Mouse (Mus musculus) liver, embryonic 12.5 days (tissue): ENCODE measurements around the gene Tanc1. TPM values are rescaled to one million over a fixed set of nuclear protein-coding genes. Genes with fewer than 3 reads are reported as not detected.

Experiments used
- ATAC-seq: fragments of 200-750 bp; cut with Nextera tagmentation; 2 replicates; pipeline ENCODE4 v1.8.0; 2017; ENCODE audit warnings: moderate number of reproducible peaks, mild to moderate bottlenecking, moderate library complexity
- H3K27ac ChIP-seq: fragments of 300-500 bp; sonication (generic); 2 replicates; pipeline ENCODE4 v1.5.1; 2016; ENCODE audit warnings: mild to moderate bottlenecking
- H3K27me3 ChIP-seq: fragments of 300-500 bp; sonication (generic); replicated peaks from 2 replicates; pipeline ENCODE4 v1.6.1; 2016; ENCODE audit warnings: mild to moderate bottlenecking, moderate library complexity
- H3K36me3 ChIP-seq: fragments of 300-500 bp; sonication (generic); 2 replicates; pipeline ENCODE4 v1.6.1; 2016; ENCODE audit warnings: mild to moderate bottlenecking, moderate library complexity
- H3K4me1 ChIP-seq: fragments of 300-500 bp; sonication (generic); 2 replicates; pipeline ENCODE4 v1.6.1; 2016
- H3K4me2 ChIP-seq: fragments of 300-500 bp; sonication (generic); 2 replicates; pipeline ENCODE4 v1.6.1; 2016; ENCODE audit warnings: mild to moderate bottlenecking, moderate library complexity
- H3K4me3 ChIP-seq: fragments of 300-500 bp; sonication (generic); 2 replicates; pipeline ENCODE4 v1.5.1; 2016; ENCODE audit warnings: mild to moderate bottlenecking, moderate library complexity
- H3K9ac ChIP-seq: fragments of 300-500 bp; sonication (generic); 2 replicates; pipeline ENCODE4 v1.6.1; 2016; ENCODE audit warnings: mild to moderate bottlenecking, moderate library complexity
- H3K9me3 ChIP-seq: fragments of 300-500 bp; sonication (generic); replicated peaks from 2 replicates; pipeline ENCODE4 v1.6.1; 2016; ENCODE audit warnings: mild to moderate bottlenecking, moderate library complexity
- WGBS: fragments of 180-500 bp; shearing (Covaris S2); methylation state at CpG from one replicate; pipeline ENCODE4 v1.1.7; 2016; ENCODE audit not compliant: insufficient replicate concordance; 5-methylcytosine and 5-hydroxymethylcytosine counted together
- polyA plus RNA-seq: library from polyadenylated mRNA; unstranded; fragments of >200 nt; fragmentation: Nextera tagmentation; extraction: Ambion mirVana; gene quantifications from 2 replicates; pipeline ENCODE4 v1.2.1, GENCODE M21; 2016

The Tanc1 gene
- polyA plus RNA-seq, 1 experiment from 2014 or later, result 6.8 TPM

GRCm38 (mm10) chr2:59675270-59675995, 63.6 kb downstream of the Tanc1 start:
- Histone ChIP-seq H3K4me2 (no peak overlapping the region), H3K4me3 (no peak overlapping the region), H3K27ac (0 out of 2 replicates have a peak overlapping the region, but pooled peaks have one; percentile 24), H3K9me3 (no peaks in the 10 kb centered on the region), H3K36me3 (no peaks in the 10 kb centered on the region), H3K27me3 (0 out of 2 replicates have a peak, but pooled peaks cover 3% of the 10 kb centered on the region), H3K9ac (no peak overlapping the region), H3K4me1 (peaks cover 47% of the 10 kb centered on the region)
- 62% methylated on average over 17 of the region's 17 CpGs for WGBS
- peak; percentile 42; the same call in 1 of the 2 replicates for ATAC-seq

GRCm38 (mm10) chr2:59676041-59676440, 64.2 kb downstream of the Tanc1 start:
- no peak for ATAC-seq
- 0 out of 2 replicates have a peak, but pooled peaks cover 3% of the 10 kb centered on the region for H3K27me3 ChIP-seq
- H3K4me2 ChIP-seq, result no peak overlapping the region
- no peaks in the 10 kb centered on the region for H3K9me3 ChIP-seq
- H3K9ac ChIP-seq, result no peak overlapping the region
- 71% methylated on average over 6 of the region's 6 CpGs for WGBS
- no peaks in the 10 kb centered on the region for H3K36me3 ChIP-seq
- H3K4me3 ChIP-seq, result no peak overlapping the region
- peaks cover 46% of the 10 kb centered on the region for H3K4me1 ChIP-seq
- no peak overlapping the region for H3K27ac ChIP-seq

GRCm38 (mm10) chr2:59676442-59676841, 64.6 kb downstream of the Tanc1 start:
- Histone ChIP-seq H3K4me2 (no peak overlapping the region), H3K27ac (peak overlapping the region; percentile 48; the same call in 1 of the 2 replicates), H3K27me3 (0 out of 2 replicates have a peak, but pooled peaks cover 3% of the 10 kb centered on the region), H3K4me3 (no peak overlapping the region), H3K9ac (no peak overlapping the region), H3K4me1 (peaks cover 47% of the 10 kb centered on the region), H3K9me3 (no peaks in the 10 kb centered on the region), H3K36me3 (no peaks in the 10 kb centered on the region)
- no peak for ATAC-seq
- WGBS, result 45% methylated on average over 6 of the region's 6 CpGs

- Histone ChIP-seq H3K4me3 (no peak overlapping the region), H3K4me2 (no peak overlapping the region), H3K36me3 (no peaks in the 10 kb centered on the region), H3K9me3 (no peaks in the 10 kb centered on the region), H3K27ac (no peak overlapping the region), H3K4me1 (peaks cover 32% of the 10 kb centered on the region), H3K27me3 (no peaks in the 10 kb centered on the region), H3K9ac (no peak overlapping the region)
- ATAC-seq, result no peak
- 74% methylated on average over 10 of the region's 10 CpGs for WGBS
Observed at GRCm38 (mm10) chr2:59679424-59680020, 67.7 kb downstream of the Tanc1 start.

- H3K9ac ChIP-seq, result no peak overlapping the region
- no peak overlapping the region for H3K4me2 ChIP-seq
- H3K27me3 ChIP-seq, result no peaks in the 10 kb centered on the region
- H3K27ac ChIP-seq, result no peak overlapping the region
- H3K4me3 ChIP-seq, result no peak overlapping the region
- no peaks in the 10 kb centered on the region for H3K9me3 ChIP-seq
- 28% methylated on average over 5 of the region's 5 CpGs for WGBS
- peaks cover 27% of the 10 kb centered on the region for H3K4me1 ChIP-seq
- H3K36me3 ChIP-seq, result no peaks in the 10 kb centered on the region
- ATAC-seq, result no peak
Observed at GRCm38 (mm10) chr2:59680736-59681135, 68.9 kb downstream of the Tanc1 start.

DNA sequence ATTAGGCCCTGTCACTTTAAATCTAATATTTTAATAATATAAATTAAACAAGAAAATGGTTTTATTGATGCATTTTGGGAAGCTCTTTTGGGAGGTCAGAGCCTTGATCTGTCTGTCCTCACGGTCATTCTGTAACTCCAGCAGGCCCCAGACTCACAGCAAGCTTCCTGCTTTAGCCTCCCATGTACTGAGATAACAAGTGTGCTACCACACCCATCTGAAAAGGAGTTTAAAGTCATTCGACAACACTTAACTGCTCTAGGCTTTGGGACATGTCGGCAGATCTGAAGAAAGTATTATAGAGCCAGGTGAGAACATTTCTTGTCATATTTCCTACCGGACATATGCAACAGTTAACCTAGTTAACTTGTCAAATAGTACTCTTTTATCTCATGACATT, 69.3 kb downstream of the Tanc1 start:
- ATAC-seq, result no peak
- Histone ChIP-seq H3K4me3 (no peak overlapping the region), H3K9ac (no peak overlapping the region), H3K9me3 (no peaks in the 10 kb centered on the region), H3K36me3 (no peaks in the 10 kb centered on the region), H3K4me1 (peaks cover 22% of the 10 kb centered on the region), H3K27me3 (no peaks in the 10 kb centered on the region), H3K27ac (no peak overlapping the region), H3K4me2 (no peak overlapping the region)
- 37% methylated on average over 4 of the region's 4 CpGs for WGBS

DNA sequence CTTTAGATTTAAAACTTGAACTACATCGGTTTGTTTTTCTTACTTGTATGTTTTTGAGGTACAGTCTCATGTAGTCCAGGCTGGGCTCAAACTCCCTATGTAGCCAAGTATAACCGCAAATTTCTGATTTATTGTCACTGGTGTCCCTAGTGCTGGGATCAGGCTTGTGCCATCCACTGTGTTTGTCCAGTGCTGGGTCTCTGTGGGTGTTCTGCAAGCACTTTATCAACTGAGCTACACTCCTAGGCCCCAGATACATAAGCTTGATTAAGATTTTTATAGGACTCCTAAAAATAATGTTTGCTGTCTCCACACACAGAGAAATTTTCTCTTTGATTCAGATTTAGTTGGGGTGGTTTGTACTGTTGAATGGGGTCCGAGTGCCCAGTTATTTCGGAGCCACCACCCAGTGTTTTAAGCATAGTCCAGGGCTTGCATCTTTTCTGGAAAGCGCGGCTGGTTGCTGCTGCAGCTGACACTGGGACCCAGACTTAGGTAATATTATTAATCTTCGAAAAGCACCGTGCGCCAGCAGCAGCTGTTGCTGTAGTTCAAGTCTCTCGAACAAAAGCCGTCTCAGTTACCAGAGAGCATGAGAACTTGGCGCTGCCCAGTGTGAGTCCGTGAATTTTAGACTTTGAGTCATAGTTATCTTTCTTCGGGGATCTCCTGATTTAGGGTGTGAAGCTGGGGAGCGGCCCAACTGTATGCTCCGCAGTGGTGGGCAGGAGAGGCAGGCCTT, 73.2 kb downstream of the Tanc1 start:
- no peaks in the 10 kb centered on the region for H3K27me3 ChIP-seq
- H3K9me3 ChIP-seq, result no peaks in the 10 kb centered on the region
- 78% methylated on average over 16 of the region's 16 CpGs for WGBS
- peaks cover 15% of the 10 kb centered on the region; the same call in 1 of the 2 replicates for H3K4me1 ChIP-seq
- H3K9ac ChIP-seq, result no peak overlapping the region
- no peak overlapping the region for H3K4me2 ChIP-seq
- H3K4me3 ChIP-seq, result no peak overlapping the region
- ATAC-seq, result no peak
- no peaks in the 10 kb centered on the region for H3K36me3 ChIP-seq
- no peak overlapping the region for H3K27ac ChIP-seq

DNA sequence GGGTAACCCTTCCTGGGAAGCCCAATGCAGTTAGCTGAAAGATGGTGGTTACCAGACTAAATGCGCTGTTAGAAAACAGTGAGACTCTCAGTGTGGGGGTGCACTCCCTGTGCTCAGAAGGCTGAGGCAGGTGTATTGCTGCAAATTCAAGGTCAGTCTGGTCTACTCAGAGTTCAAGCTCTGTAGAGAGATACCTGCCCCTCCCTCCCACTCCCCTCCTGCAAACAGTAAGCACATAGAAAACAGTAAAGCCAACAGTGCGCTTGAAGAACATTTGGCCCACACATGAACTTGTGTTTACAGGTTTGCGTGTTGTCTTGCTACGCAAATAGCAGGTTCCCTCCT, 73.7 kb downstream of the Tanc1 start:
- Histone ChIP-seq H3K27me3 (no peaks in the 10 kb centered on the region), H3K4me3 (no peak overlapping the region), H3K4me1 (peaks cover 11% of the 10 kb centered on the region; the same call in 1 of the 2 replicates), H3K9ac (no peak overlapping the region), H3K36me3 (no peaks in the 10 kb centered on the region), H3K4me2 (no peak overlapping the region), H3K27ac (no peak overlapping the region), H3K9me3 (no peaks in the 10 kb centered on the region)
- 83% methylated on average over 4 of the region's 4 CpGs for WGBS
- ATAC-seq, result no peak

- Histone ChIP-seq H3K9me3 (no peaks in the 10 kb centered on the region), H3K4me3 (no peak overlapping the region), H3K4me1 (peaks cover 2% of the 10 kb centered on the region; the same call in 1 of the 2 replicates), H3K27ac (no peak overlapping the region), H3K9ac (no peak overlapping the region), H3K27me3 (no peaks in the 10 kb centered on the region), H3K4me2 (no peak overlapping the region), H3K36me3 (no peaks in the 10 kb centered on the region)
- ATAC-seq, result no peak
- WGBS, result 46% methylated on average over 16 of the region's 16 CpGs
Observed at GRCm38 (mm10) chr2:59688261-59689104, 76.6 kb downstream of the Tanc1 start.

DNA sequence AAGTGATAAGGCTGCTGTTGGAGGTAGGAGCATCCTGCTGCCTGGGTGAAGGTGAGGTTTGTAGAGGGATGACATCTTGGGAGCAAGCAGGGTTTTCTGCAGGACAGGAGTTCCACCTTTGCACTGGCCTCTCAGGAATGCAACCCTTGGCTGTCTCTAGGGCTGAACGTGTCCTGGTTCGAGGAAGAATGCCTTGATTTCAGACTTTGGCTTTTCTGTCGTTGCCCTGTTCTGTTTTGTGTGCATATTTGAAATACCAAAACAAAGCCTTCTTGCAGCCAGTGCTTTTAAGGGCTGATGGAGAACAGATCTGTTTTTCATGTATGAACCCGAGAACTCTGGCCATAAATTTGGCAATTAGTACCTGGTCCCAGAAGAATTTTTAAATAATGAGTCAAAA, 79.3 kb downstream of the Tanc1 start:
- Histone ChIP-seq H3K4me3 (no peak overlapping the region), H3K27ac (no peak overlapping the region), H3K9me3 (no peaks in the 10 kb centered on the region), H3K4me1 (peaks cover 2% of the 10 kb centered on the region; the same call in 1 of the 2 replicates), H3K4me2 (no peak overlapping the region), H3K27me3 (no peaks in the 10 kb centered on the region), H3K36me3 (no peaks in the 10 kb centered on the region), H3K9ac (no peak overlapping the region)
- WGBS, result 59% methylated on average over 4 of the region's 4 CpGs
- ATAC-seq, result no peak

DNA sequence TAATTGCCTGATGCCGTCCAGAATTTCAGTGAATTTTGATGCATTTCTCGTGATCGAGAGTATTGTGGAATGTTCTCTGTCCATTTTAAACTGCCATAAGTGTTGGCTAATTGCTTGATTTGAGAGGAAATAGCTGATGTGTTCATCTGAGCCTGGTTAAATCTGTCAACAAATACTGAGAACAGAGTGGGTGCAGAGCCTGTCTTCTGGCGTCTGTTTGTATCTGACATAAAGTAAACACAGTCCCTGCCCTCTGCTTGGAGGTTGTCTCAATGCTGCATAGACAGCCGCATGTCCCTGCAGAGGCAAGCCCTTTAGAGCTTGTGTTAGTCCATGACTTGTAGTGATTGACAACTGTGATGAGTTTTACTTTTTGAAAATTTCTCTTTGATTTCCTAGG, 81.6 kb downstream of the Tanc1 start:
- H3K27ac ChIP-seq, result no peak overlapping the region
- no peak for ATAC-seq
- WGBS, result 59% methylated on average over 5 of the region's 5 CpGs

More for the DNA sequence above, 81.6 kb downstream of the Tanc1 start:
- H3K4me3 ChIP-seq, result no peak overlapping the region
- H3K9ac ChIP-seq, result no peak overlapping the region
- no peaks in the 10 kb centered on the region for H3K36me3 ChIP-seq
- H3K4me2 ChIP-seq, result no peak overlapping the region
- H3K27me3 ChIP-seq, result no peaks in the 10 kb centered on the region
- no peaks in the 10 kb centered on the region for H3K9me3 ChIP-seq
- H3K4me1 ChIP-seq, result peaks cover 15% of the 10 kb centered on the region
